Mouse (Mus musculus): ENCODE measurements around the gene Plod2.

The Plod2 gene

GRCm38 (mm10) chr9:92599940-92600538 is 58.0 kb downstream of the Plod2 start:
- no peak for DNase-seq (ENCODE audit: low spot score)

- DNase-seq (ENCODE audit: low spot score), result no peak
These were observed 59.5 kb downstream of the Plod2 start for GRCm38 (mm10) chr9:92601551-92601950.

GRCm38 (mm10) chr9:92603541-92603940 is 61.5 kb downstream of the Plod2 start:
- no peak for DNase-seq (ENCODE audit: low spot score)

GRCm38 (mm10) chr9:92610628-92611267 is 68.7 kb downstream of the Plod2 start:
- no peak for DNase-seq (ENCODE audit: low spot score)

- no peak for DNase-seq (ENCODE audit: low spot score)
These were observed 70.6 kb downstream of the Plod2 start for GRCm38 (mm10) chr9:92612641-92613040.

GRCm38 (mm10) chr9:92613206-92613605 is 71.2 kb downstream of the Plod2 start:
- no peak for DNase-seq (ENCODE audit: low spot score)

GRCm38 (mm10) chr9:92616418-92616817 is 74.4 kb downstream of the Plod2 start:
- no peak for DNase-seq (ENCODE audit: low spot score)

GRCm38 (mm10) chr9:92617376-92617775 is 75.4 kb downstream of the Plod2 start:
- no peak for DNase-seq (ENCODE audit: low spot score)

GRCm38 (mm10) chr9:92620088-92620487 is 78.1 kb downstream of the Plod2 start:
- DNase-seq (ENCODE audit: low spot score), result no peak

GRCm38 (mm10) chr9:92621246-92621645 is 79.2 kb downstream of the Plod2 start:
- DNase-seq (ENCODE audit: low spot score), result no peak

GRCm38 (mm10) chr9:92621878-92622282 is 79.9 kb downstream of the Plod2 start:
- DNase-seq (ENCODE audit: low spot score), result no peak

- DNase-seq (ENCODE audit: low spot score), result no peak
These were observed 92.8 kb downstream of the Plod2 start for GRCm38 (mm10) chr9:92634792-92635191.

GRCm38 (mm10) chr9:92639200-92639897 is 97.3 kb downstream of the Plod2 start:
- no peak for DNase-seq (ENCODE audit: low spot score)

GRCm38 (mm10) chr9:92641717-92642116 is 99.7 kb downstream of the Plod2 start:
- no peak for DNase-seq (ENCODE audit: low spot score)

Measured in left cerebral cortex, adult 11 months (tissue).